Mouse (Mus musculus) layer of hippocampus, adult 18-20 months (tissue): ENCODE measurements around the gene Oasl2. TPM values are rescaled to one million over a fixed set of nuclear protein-coding genes. Genes with fewer than 3 reads are reported as not detected.

Source experiments
- DNase-seq, 2 experiments: peaks; one replicate each; pipeline ENCODE4 v3.0.0; 2022; ENCODE audit warnings: low spot score in 2 of 2
- microRNA-seq, 2 experiments: library from miRNA; unstranded; fragments of <30 nt; microRNA quantifications; one replicate each; pipeline ENCODE4 v1.2.0; 2021
- total RNA-seq, 2 experiments: library from RNA; stranded (reverse); gene quantifications; 2 replicates each; pipeline ENCODE4 v1.2.3; 2021

Oasl2 gene
- total RNA-seq, 2 experiments from 2014 or later, result 1.6 to 2.8 TPM

GRCm38 (mm10) chr5:114958069-114958468 is 61.3 kb downstream of the Oasl2 start:
- no peak for DNase-seq

Small RNA genes within 50 kb of the gene (microRNA-seq; reads per million reads assigned to microRNA genes)
- 1.5 to 2.5 reads per million in 2 experiments for gene Mir6240

Other genes with a start within 250 kb of the Oasl2 start
- gene Trpv4, start 238.5 kb upstream of the Oasl2 start, total RNA-seq, result 1 to 10 TPM; 1.3 to 2.6 TPM
- 10 to 100 TPM; 29.8 to 30.7 TPM for gene Gltp, start 206.0 kb upstream of the Oasl2 start, total RNA-seq
- gene Tchp, start 189.2 kb upstream of the Oasl2 start, total RNA-seq, result 10 to 100 TPM; 13.0 to 13.3 TPM
- 10 to 100 TPM; 44.5 to 48.1 TPM for gene Ankrd13a, start 122.3 kb upstream of the Oasl2 start, total RNA-seq
- 10 to 100 TPM; 44.5 to 45.6 TPM for gene Git2, start 121.4 kb upstream of the Oasl2 start, total RNA-seq
- gene 1500011B03Rik, start 73.5 kb upstream of the Oasl2 start, total RNA-seq, result 100 to 1,000 TPM; 162 to 169 TPM
- not detected for gene 4930519G04Rik, start 43.3 kb upstream of the Oasl2 start, total RNA-seq
- under 1 TPM; 0.37 to 0.63 TPM for gene Gm9936, start 38.3 kb upstream of the Oasl2 start, total RNA-seq
- not detected for gene Oasl1, start 26.3 kb downstream of the Oasl2 start, total RNA-seq
- gene 2210016L21Rik, start 45.2 kb downstream of the Oasl2 start, total RNA-seq, result 100 to 1,000 TPM; 228 to 232 TPM
- gene Hnf1a, start 74.2 kb downstream of the Oasl2 start, total RNA-seq, result not detected
- gene Sppl3, start 114.2 kb downstream of the Oasl2 start, total RNA-seq, result 10 to 100 TPM; 76.9 to 77.9 TPM
- gene Gm10401, start 201.4 kb downstream of the Oasl2 start, total RNA-seq, result not detected
- 1 to 10 TPM; 7.5 to 8.1 TPM for gene Acads, start 222.4 kb downstream of the Oasl2 start, total RNA-seq
- gene Unc119b, start 238.0 kb downstream of the Oasl2 start, total RNA-seq, result 10 to 100 TPM; 28.1 to 30.2 TPM